Mouse (Mus musculus) urinary bladder, postnatal 36 days (tissue): ENCODE results near the gene Ndufaf5.
A peak's percentile ranks its signal among the peaks of the same experiment; 100 is the strongest.
"Not testable (repeated sequence)": the region's sequence is repeated elsewhere in the genome, so short reads cannot be mapped to it uniquely, and the experiment has no call there.

Experiments
- DNase-seq, 2 experiments: peaks; one replicate each; pipeline ENCODE4 v3.0.0; 2022; ENCODE audit warnings: low spot score in 2 of 2, mixed read lengths in 1 of 2

Gene Ndufaf5

GRCm38 (mm10) chr2:140170127-140170802, at the start of gene Ndufaf5, which contains the start of gene Esf1:
TSS of gene Ndufaf5 (plus strand) at chr2:140170649.
TSS of gene Esf1 (minus strand) at chr2:140170564.
- DNase-seq: peak; percentile 97

- DNase-seq: no peak
These were observed 44.9 kb upstream of the Ndufaf5 start for GRCm38 (mm10) chr2:140125516-140125915.

DNA sequence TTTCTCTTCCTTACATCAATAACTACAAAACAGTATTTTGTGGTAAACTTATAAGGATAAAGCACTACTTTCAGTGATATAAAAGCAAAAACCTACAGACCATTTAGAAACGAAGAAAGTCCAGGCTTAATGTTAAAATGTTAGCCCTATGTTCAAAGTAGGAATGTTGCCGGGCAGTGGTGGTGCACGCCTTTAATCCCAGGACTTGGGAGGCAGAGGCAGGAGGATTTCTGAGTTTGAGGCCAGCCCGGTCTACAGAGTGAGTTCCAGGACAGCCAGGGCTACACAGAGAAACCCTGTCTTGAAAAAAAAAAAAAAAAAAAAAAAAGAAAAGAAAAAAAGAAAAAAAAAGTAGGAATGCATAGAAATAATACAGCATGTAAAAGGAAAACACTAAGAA, 18.7 kb upstream of the Ndufaf5 start, which contains the start of gene Gm17374:
TSS of gene Gm17374 (plus strand) at position 301 of the 400 bp plus-strand sequence.
- DNase-seq: not testable (repeated sequence)

DNA sequence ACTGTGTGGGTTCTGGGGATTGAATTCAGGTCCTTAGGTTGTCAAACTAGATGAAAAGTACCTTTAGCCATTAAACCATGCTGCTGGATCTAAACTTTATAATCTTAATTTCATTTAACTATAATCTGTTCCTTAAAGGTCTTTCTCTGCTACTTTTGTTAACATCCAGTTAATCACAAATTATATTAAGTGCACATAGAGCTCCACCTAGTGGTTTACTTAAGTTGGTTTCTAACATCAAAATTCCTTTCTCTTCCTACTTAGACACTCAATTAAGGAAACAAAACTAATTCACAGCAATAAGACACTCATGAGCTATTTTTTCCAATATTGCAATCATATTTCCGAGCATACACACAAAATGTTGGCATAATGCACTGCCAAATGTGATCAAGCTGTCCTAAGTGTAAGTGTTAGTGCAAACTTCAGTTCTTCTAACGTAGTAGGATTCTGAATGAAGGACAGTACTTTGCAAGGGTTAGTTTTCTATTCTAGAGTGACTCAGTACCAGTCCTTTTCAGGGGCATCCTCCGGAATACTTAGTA, 11.2 kb upstream of the Ndufaf5 start:
- DNase-seq: no peak

DNA sequence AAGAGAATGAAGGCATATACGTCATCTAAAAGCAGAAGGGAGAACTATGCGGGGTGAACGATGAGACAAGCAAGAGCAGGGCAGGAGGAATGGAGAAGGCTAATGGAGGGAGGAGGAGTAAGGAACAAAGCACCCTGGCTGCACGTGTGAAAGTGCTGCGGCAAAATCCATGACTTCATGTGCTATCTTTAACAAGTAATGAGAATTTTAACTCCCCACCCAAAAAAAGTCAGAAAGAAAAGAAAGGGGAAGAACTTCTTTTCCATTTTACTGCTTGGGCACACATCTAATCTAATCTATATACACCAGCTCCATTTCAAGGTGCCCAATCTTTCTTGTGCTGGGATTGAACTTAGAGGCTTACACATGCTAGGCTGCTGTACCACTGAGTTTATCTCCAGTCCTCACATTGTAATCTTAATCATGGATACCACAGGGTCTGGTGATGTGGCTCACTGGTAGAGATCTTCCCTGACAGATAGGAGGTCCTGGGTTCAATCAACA, 7.0 kb upstream of the Ndufaf5 start:
- DNase-seq: no peak

- DNase-seq: no peak
These were observed 1.4 kb upstream of the Ndufaf5 start for GRCm38 (mm10) chr2:140169057-140169456.

DNA sequence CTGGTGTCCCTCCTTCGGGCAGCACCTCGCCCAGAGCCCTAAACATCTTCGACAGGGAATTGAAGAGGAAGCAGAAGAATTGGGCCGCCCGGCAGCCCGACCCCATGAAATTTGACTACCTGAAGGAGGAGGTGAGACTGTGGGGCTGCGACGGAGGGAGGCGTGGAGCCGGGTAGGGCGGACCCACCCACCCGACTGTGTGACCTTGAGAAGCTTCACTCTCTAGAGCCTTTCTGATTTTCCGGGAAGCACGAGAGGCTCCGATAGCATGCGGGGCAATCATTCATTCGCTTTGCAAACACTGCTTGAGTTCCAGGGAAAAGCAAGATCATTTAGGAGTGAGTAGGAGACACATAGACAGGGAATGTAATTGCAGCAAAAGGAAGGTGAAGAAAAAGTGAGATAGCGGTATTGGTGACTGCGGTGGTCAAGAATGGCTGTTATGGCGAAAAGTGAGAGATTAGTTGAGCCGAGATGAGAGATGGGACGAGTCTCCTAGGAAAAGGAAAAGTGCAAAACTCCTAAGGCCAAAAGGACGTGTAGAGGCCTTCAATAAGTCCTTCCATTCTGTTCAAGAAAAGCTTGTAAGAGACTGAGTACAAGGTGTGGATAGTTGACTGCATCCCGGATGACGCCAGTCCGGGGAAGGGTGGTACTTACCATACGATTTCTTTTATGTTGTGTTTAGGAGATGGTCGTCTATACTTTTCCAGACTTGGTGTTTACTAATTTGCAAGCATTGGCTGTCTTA, 529 bp downstream of the Ndufaf5 start:
- DNase-seq: no peak

DNA sequence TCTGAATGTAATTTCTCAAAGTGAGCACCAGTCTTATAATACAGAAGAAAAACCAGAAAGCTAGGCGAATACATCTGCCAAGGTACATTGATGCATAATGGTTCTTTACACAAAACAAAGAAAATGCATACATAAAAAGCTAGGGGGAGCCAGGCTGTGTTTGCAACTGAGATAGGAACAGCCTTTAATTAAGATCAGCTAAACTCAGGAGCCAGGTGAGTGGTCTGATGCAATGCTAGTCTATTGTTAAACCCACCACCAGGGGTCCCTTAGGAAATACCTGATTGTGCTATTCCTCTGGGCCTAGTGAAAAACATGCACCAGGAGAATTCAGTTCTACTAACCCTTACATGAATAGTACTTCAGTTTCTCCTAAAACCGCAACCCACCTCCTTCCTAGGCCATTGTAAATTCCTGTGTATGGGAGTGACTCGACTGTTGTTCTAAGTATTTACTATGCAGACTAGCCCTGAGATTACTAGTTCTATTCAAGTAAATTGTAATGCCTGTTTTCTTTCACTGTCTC, 15.3 kb downstream of the Ndufaf5 start:
- not testable (repeated sequence) for DNase-seq

GRCm38 (mm10) chr2:140200713-140201112, 30.3 kb downstream of the Ndufaf5 start:
- DNase-seq: no peak

DNA sequence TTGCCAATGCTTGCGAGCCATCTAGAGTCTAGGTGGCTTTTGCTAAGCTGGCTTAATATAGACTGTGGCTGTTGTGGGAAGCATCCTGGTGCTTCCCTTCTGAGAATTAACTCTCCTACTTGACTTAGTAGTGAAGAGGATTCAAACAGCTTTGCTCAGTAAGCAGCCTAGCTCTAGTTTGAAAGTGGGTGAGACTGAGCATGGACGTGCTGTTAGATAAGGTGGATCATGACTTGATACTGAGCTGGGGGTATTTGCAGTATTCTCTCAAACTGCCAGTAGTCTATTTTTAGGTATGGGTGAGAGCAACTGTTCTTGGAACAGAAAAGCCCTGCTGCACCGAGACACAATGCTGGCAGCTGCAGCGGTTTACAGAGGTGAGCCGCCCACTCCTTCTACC, 32.1 kb downstream of the Ndufaf5 start:
- DNase-seq: no peak

GRCm38 (mm10) chr2:140203756-140204155, 33.3 kb downstream of the Ndufaf5 start:
- no peak for DNase-seq

- DNase-seq: no peak
These were observed 44.1 kb downstream of the Ndufaf5 start for GRCm38 (mm10) chr2:140214519-140215027.

DNA sequence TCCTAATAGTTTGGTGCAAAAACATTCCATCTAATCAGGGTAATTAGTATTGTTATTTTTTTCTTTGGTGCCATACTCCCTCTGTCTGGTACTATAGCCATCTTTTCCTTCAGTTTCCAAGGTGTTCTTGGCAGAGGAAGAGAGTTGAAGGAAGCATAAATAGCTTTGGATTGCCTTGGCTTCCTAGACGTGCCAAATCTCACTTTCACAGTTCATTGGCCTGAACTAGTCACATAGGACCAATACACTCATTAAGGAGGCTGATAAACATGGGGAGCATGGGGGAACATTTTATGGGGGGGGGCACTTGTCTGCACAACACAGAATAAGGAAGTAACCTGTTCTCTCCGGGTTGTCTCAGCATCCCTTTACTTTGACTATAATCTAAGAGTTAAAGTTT, 45.0 kb downstream of the Ndufaf5 start:
- DNase-seq: no peak

DNA sequence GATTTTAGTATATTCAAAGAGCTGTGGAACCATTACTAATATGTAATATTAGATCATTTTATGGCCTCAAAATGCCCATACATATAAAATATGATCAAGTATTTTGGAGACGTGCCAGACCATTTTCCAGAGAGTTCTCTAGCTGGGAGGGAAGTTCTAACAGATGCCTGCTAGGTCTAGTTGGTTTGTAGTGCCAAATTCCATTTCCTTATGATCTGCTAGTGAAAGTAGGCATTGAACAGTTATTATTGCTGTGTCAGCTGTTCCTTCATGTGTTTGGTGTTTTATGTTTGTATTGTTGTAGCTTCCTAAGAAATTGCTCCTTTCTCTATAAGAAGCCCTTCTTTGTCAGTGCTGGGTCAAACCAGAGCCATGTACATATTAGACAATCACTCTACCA, 45.5 kb downstream of the Ndufaf5 start:
- DNase-seq: no peak

- no peak for DNase-seq
These were observed 49.9 kb downstream of the Ndufaf5 start for GRCm38 (mm10) chr2:140220325-140220724.

DNA sequence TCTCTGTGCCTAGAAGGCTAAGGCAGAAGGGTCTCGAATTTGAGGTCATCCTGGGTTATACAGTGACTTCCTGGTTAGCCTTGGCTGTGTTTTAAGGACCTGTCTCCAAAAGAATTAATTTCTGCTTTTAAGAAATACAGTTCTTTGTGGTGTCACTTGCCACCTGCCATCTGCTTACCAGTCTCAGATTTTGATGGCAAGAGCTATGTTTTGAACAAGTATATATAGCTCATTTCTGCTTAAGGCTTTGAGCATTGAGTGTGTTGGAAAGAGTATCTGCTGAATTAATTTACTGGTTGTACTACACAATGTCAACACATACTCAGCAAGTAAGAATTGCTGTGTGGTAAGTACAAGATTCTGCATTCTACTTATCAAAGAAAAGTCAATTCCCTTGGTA, 59.8 kb downstream of the Ndufaf5 start:
- DNase-seq: no peak

GRCm38 (mm10) chr2:140237245-140237644, 66.8 kb downstream of the Ndufaf5 start:
- no peak for DNase-seq

DNA sequence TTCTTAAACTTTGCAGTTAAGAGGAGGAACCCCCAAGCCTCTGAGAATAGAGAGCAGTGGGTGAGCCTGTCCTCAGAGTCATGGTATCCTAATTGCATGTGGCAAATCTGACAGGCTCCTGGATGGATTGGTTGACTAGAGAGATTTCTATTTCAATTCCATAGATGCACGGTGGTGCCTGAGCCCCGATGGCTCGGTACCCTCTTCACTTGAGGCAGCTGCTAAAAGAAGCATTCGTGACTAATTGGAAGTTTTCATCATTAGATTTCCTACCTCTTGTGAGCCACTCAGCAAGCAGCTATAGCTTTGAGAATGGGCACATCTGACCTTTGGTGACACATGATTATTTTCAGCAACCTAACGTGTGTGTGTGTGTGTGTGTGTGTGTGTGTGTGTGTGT, 71.9 kb downstream of the Ndufaf5 start:
- no peak for DNase-seq

DNA sequence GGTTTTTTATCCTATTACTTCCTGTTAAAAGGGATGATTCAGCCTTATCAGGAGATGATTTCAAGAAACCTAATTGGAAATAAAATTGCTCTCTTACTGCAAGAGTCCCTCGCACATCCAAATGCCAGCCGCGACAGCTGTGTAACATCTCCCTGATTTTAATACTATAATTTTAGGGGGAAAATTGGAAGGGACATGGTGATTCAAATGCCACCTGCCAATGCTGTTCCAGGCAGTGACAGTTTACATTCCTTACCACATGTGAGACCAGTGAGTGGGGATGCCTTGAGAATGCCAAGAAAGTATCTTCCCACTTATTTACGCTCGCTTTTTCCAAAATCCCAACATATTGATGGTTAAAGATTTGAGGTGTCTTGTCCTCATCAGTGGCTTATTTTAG, 72.7 kb downstream of the Ndufaf5 start:
- no peak for DNase-seq
